Mouse (Mus musculus) 416B (cell line): ENCODE measurements around the gene Ubtd2.

Source experiments
- DNase-seq: peaks from one replicate; pipeline ENCODE4 v3.0.0; 2011; ENCODE audit warnings: low read depth

Gene Ubtd2

GRCm38 (mm10) chr11:32454800-32455506 lies at the start of gene Ubtd2:
Ubtd2 (plus strand) TSS chr11:32455370.
- peak; percentile 83 for DNase-seq

- DNase-seq: peak; percentile 42
Observed at GRCm38 (mm10) chr11:32407863-32408262, 47.3 kb upstream of the Ubtd2 start.

- DNase-seq: no peak
Observed at GRCm38 (mm10) chr11:32409052-32409451, 46.1 kb upstream of the Ubtd2 start.

- DNase-seq: no peak
Observed at GRCm38 (mm10) chr11:32409823-32410562, 45.2 kb upstream of the Ubtd2 start.

- DNase-seq: peak; percentile 15
Observed at GRCm38 (mm10) chr11:32420001-32420400, 35.2 kb upstream of the Ubtd2 start.

GRCm38 (mm10) chr11:32423311-32423710 lies 31.9 kb upstream of the Ubtd2 start:
- no peak for DNase-seq

GRCm38 (mm10) chr11:32424600-32424999 lies 30.6 kb upstream of the Ubtd2 start:
- no peak for DNase-seq

- DNase-seq: no peak
Observed at GRCm38 (mm10) chr11:32425043-32425658, 30.0 kb upstream of the Ubtd2 start.

- DNase-seq: no peak
Observed at GRCm38 (mm10) chr11:32427537-32427936, 27.6 kb upstream of the Ubtd2 start.

GRCm38 (mm10) chr11:32435410-32436060 lies 19.6 kb upstream of the Ubtd2 start:
- no peak for DNase-seq

GRCm38 (mm10) chr11:32442576-32442975 lies 12.6 kb upstream of the Ubtd2 start:
- DNase-seq: no peak

- no peak for DNase-seq
Observed at GRCm38 (mm10) chr11:32444266-32444665, 10.9 kb upstream of the Ubtd2 start.

GRCm38 (mm10) chr11:32445135-32445534 lies 10.0 kb upstream of the Ubtd2 start:
- no peak for DNase-seq

- DNase-seq: peak; percentile 84
Observed at GRCm38 (mm10) chr11:32445637-32446226, 9.4 kb upstream of the Ubtd2 start.

GRCm38 (mm10) chr11:32450216-32450615 lies 5.0 kb upstream of the Ubtd2 start:
- peak; percentile 79 for DNase-seq

- DNase-seq: no peak
Observed at GRCm38 (mm10) chr11:32451306-32451705, 3.9 kb upstream of the Ubtd2 start.

- DNase-seq: no peak
Observed at GRCm38 (mm10) chr11:32452745-32453144, 2.4 kb upstream of the Ubtd2 start.

GRCm38 (mm10) chr11:32453353-32453915 lies 1.7 kb upstream of the Ubtd2 start:
- DNase-seq: no peak

GRCm38 (mm10) chr11:32454231-32454799 lies 855 bp upstream of the Ubtd2 start:
- no peak for DNase-seq

GRCm38 (mm10) chr11:32455507-32456141 lies 454 bp downstream of the Ubtd2 start:
- DNase-seq: peak; percentile 29

GRCm38 (mm10) chr11:32456356-32456755 lies 1.2 kb downstream of the Ubtd2 start:
- no peak for DNase-seq
